Mouse (Mus musculus) G1E (cell line): ENCODE results near the gene Gm10837. TPM values are rescaled to one million over a fixed set of nuclear protein-coding genes. Genes with fewer than 3 reads are reported as not detected.

Experiments
- ATAC-seq: 2 replicates; pipeline ENCODE4 v1.8.0; 2016; ENCODE audit warnings: mild to moderate bottlenecking; ENCODE audit not compliant: insufficient number of reproducible peaks, poor library complexity, low FRiP score, severe bottlenecking; ENCODE audit errors: extremely low read depth
- DNase-seq: peaks from one replicate; pipeline ENCODE4 v3.0.0; 2012; ENCODE audit warnings: low spot score
- H3K27me3 ChIP-seq: 2 replicates; pipeline ENCODE4 v1.6.1; 2012; ENCODE audit warnings: mild to moderate bottlenecking, low read length, inconsistent platforms; ENCODE audit not compliant: insufficient read depth
- H3K36me3 ChIP-seq: replicated peaks from 2 replicates; pipeline ENCODE3; 2012; ENCODE audit warnings: mild to moderate bottlenecking, inconsistent platforms
- H3K4me1 ChIP-seq: 2 replicates; pipeline ENCODE4 v1.6.1; 2012; ENCODE audit warnings: low read depth, low read length, inconsistent platforms, mixed read lengths; ENCODE audit not compliant: insufficient read depth
- H3K4me3 ChIP-seq: 2 replicates; pipeline ENCODE4 v1.5.1; 2012; ENCODE audit warnings: low read depth, mild to moderate bottlenecking, inconsistent platforms, low read length, moderate library complexity, mixed read lengths
- H3K9me3 ChIP-seq: replicated peaks from 2 replicates; pipeline ENCODE4 v1.6.1; 2012; ENCODE audit warnings: inconsistent platforms
- CTCF ChIP-seq: IDR thresholded peaks from 2 replicates; pipeline ENCODE4 v1.5.1; 2012; ENCODE audit warnings: low read depth, low read length, inconsistent platforms, mixed read lengths
- GATA1 ChIP-seq: IDR thresholded peaks from 2 replicates; pipeline ENCODE4 v1.6.1; 2012; ENCODE audit warnings: borderline replicate concordance, low read length, inconsistent platforms, mixed read lengths
- GATA2 ChIP-seq: IDR thresholded peaks from 2 replicates; pipeline ENCODE4 v1.6.1; 2012; ENCODE audit warnings: low read depth, low read length, inconsistent platforms, borderline replicate concordance
- POLR2AphosphoS5 ChIP-seq: IDR thresholded peaks from 2 replicates; pipeline ENCODE4 v1.6.1; 2012; ENCODE audit warnings: low read depth, low read length, inconsistent platforms; ENCODE audit not compliant: insufficient replicate concordance
- TAL1 ChIP-seq: conservative IDR thresholded peaks from 2 replicates; pipeline ENCODE4 v1.6.1; 2012; ENCODE audit warnings: low read depth, low read length, inconsistent platforms, mixed read lengths
- polyA plus RNA-seq: library from polyadenylated mRNA; stranded (reverse); fragments of >175 nt; gene quantifications from 2 replicates; pipeline ENCODE4 v1.2.3, GENCODE M21; 2012
- total RNA-seq, 2 experiments: library from RNA; stranded (forward) in 1 of 2; stranded (reverse) in 1 of 2; fragments of 200-1000 nt in 1 of 2; fragments of >200 nt in 1 of 2; fragmentation: Nextera tagmentation in 1 of 2; gene quantifications; 2 replicates each; pipeline ENCODE4 v1.2.3; 2014 to 2017

The Gm10837 gene
- total and polyA plus RNA-seq, 3 experiments = 0.11 TPM; not detected in 2

DNA sequence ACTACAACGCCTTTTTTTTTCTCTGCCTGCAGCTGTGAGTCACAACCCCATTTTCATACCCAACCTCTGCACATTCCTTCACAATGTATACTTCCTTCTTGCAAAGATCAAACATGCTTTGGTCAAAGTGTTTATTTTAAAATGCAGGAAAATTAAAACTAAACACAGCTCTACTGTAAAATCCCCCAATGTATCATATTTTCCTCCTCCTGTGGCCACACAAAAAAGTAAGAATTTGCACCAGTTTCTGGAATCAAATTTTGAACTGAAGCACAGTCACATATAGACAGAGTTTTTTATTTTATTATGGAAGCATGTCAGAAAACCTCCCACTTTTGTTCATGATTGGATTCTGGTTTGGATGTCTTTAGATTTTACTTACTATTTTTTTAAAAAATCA, 3.8 kb upstream of the Gm10837 start:
- no peak for ATAC-seq
- H3K4me1 ChIP-seq = no peaks in the 10 kb centered on the region
- peaks cover 33% of the 10 kb centered on the region for H3K27me3 ChIP-seq
- no peak for DNase-seq
- no peaks in the 10 kb centered on the region for H3K36me3 ChIP-seq
- TF ChIP-seq TAL1 = no peak
- no peak for TF ChIP-seq CTCF
- no peak for TF ChIP-seq POLR2AphosphoS5
- no peak for TF ChIP-seq GATA2
- no peak for TF ChIP-seq GATA1
- H3K9me3 ChIP-seq = peaks cover 6% of the 10 kb centered on the region; the same call in 1 of the 2 replicates
- no peak overlapping the region for H3K4me3 ChIP-seq

DNA sequence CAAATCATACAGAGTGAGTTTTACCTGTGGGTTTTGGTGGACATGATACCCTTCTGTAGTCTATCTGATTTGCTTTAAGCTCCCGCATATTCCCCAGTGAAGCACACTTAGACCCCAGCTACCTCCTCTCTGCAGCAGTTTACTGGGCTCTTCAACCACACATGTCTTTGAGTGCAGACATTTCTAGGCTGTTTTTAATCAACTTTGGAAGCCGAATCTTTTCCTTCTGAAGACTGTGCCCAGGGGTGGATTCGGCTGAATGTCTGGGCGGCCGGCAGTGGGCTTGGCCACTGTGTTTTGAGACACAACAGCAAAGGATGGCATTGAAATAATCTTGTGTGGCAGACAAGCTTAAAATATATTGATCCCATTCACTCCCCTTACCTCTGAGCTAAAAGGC, 3.0 kb upstream of the Gm10837 start:
- peaks cover 6% of the 10 kb centered on the region; the same call in 1 of the 2 replicates for H3K9me3 ChIP-seq
- no peaks in the 10 kb centered on the region for H3K36me3 ChIP-seq
- H3K27me3 ChIP-seq = peaks cover 27% of the 10 kb centered on the region
- no peak for ATAC-seq
- TF ChIP-seq GATA2 (no peak), POLR2AphosphoS5 (no peak)
- no peak for DNase-seq
- H3K4me3 ChIP-seq = no peak overlapping the region
- H3K4me1 ChIP-seq = no peaks in the 10 kb centered on the region

DNA sequence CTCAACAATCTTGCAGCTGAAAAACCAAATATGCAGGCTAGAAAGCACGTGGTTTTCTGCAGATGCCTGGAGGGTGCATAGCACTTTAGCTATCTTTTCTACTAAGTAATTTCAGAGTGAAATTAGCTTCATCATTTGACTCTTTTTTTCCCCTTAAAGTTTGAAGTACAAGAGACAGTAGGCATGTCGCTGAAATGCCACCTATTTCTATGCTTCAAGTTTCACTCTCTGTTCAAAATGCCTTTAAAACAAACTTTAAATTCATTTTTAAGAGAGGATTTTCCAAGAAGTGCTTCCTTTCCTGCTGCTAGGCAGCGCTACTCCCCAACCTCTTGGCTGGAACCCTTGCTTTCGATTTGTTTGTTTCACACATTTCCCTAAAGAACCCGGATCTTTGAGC, 1.3 kb upstream of the Gm10837 start:
- no peak for DNase-seq
- ATAC-seq = no peak
- TF ChIP-seq GATA1 (no peak), TAL1 (no peak), GATA2 (no peak)
- Histone ChIP-seq H3K9me3 (peaks cover 6% of the 10 kb centered on the region; the same call in 1 of the 2 replicates), H3K4me1 (no peaks in the 10 kb centered on the region), H3K36me3 (no peaks in the 10 kb centered on the region), H3K27me3 (peaks cover 18% of the 10 kb centered on the region), H3K4me3 (no peak overlapping the region)

DNA sequence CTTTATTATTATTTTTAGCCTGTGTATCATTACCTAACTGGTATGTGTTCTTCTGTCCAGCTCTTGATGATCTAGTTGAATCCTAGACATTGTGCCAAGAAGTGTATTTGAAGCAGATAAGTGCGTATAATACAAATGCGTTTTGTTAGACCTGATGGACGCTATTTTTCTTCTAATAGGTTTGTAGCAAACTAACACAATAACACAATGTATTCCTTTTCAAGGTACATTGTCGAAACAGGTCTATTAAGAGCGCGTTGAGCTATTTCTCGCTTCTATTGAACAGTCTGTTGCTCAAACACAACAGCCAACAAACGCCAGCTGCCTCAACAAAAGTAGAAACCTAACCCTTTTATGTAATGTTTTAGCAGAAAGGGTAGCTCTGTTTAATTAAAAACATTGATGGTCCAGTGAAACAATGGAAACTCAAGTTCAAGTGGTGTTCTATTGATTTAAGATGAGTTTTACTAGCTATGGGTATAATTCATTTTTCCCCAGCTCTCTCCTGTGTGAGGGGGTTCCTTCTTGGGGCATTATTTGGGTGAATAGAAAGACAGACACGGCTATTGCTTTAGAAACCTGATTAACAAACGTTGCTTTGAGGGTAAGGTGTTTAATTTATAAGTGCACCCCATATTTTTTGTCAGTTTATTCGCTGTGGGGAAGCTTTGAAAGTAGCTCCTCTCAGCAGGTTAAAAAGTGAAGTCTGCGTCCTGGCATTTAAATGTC, 536 bp upstream of the Gm10837 start:
- TF ChIP-seq GATA2 = no peak
- DNase-seq (no peak), ATAC-seq (no peak)
- H3K36me3 ChIP-seq = no peaks in the 10 kb centered on the region
- H3K4me1 ChIP-seq = no peaks in the 10 kb centered on the region
- peaks cover 6% of the 10 kb centered on the region; the same call in 1 of the 2 replicates for H3K9me3 ChIP-seq
- H3K27me3 ChIP-seq = peaks cover 16% of the 10 kb centered on the region
- H3K4me3 ChIP-seq = no peak overlapping the region

DNA sequence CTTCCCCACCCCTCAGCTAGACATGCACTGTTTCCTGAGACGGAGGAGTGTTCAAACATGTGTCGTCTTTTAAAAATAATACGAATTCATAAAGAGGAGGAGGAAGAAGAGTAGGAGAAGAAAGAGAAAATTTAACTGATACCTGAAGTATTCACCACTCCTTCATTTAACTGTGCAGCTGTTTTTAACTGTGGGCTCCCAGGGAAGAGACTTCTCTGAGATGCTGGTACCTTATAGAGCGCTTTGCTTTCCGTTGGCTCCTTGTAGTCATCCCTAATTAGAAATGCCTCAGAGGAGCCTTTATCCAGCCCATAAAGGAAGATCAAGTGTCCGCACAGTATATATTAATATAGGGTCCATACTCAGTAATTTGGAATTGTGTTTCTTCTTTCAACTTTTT, 1.1 kb downstream of the Gm10837 start:
- H3K9me3 ChIP-seq = peaks cover 6% of the 10 kb centered on the region; the same call in 1 of the 2 replicates
- H3K4me3 ChIP-seq = no peak overlapping the region
- DNase-seq (no peak), ATAC-seq (no peak)
- H3K4me1 ChIP-seq = no peaks in the 10 kb centered on the region
- H3K36me3 ChIP-seq = no peaks in the 10 kb centered on the region
- TF ChIP-seq GATA2 (no peak), GATA1 (no peak), POLR2AphosphoS5 (no peak), CTCF (no peak), TAL1 (no peak)
- H3K27me3 ChIP-seq = peaks cover 12% of the 10 kb centered on the region

DNA sequence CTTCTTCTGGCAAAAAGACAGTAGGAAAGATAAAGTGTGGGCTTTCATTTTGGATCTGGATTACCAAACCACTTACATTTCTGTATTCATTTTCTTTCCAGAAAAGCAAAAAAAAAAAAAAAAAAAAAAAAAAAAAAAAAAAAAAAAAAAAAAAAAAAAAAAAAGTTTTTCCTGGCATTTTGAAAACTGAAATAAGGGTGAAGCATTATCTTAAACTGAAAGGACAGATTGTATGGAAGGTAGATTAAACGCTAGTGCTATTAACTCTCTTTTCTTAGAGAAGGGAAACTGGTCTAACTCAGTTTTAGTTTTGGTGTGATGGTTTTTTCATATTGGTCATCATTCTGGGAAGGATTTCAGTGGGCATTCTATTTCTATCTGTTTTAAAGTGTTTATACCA, 1.6 kb downstream of the Gm10837 start:
- Histone ChIP-seq H3K4me3 (no peak overlapping the region), H3K4me1 (no peaks in the 10 kb centered on the region), H3K36me3 (no peaks in the 10 kb centered on the region), H3K27me3 (peaks cover 12% of the 10 kb centered on the region), H3K9me3 (peaks cover 6% of the 10 kb centered on the region; the same call in 1 of the 2 replicates)
- ATAC-seq (no peak), DNase-seq (no peak)
- TF ChIP-seq TAL1 = no peak
- no peak for TF ChIP-seq GATA2
- no peak for TF ChIP-seq CTCF
- no peak for TF ChIP-seq POLR2AphosphoS5
- TF ChIP-seq GATA1 = no peak
